Mouse (Mus musculus) kidney, postnatal 25 days (tissue): ENCODE measurements at regions not wholly inside any gene's neighbourhood (a gene's known extent, or its start where the extent isn't known, plus 50 kb on each side); places are given as distances from the start of the nearest gene placed in this dataset.
A peak's percentile ranks its signal among the peaks of the same experiment; 100 is the strongest.

Source experiments
- DNase-seq, 2 experiments: peaks; one replicate each; pipeline ENCODE4 v3.0.0; 2021; ENCODE audit warnings: mixed read lengths in 2 of 2

GRCm38 (mm10) chr4:114665684-114666083 lies 155.8 kb upstream of the Gm12830 start:
- peak; percentile 86 to 87 for DNase-seq

GRCm38 (mm10) chr4:114666238-114666978 lies 155.1 kb upstream of the Gm12830 start:
- no peak for DNase-seq

GRCm38 (mm10) chr4:114666979-114667328 lies 154.6 kb upstream of the Gm12830 start:
- DNase-seq = no peak

GRCm38 (mm10) chr4:114672096-114672720 lies 149.3 kb upstream of the Gm12830 start:
- DNase-seq = no peak

GRCm38 (mm10) chr4:114676908-114677898 lies 144.3 kb upstream of the Gm12830 start:
- no peak for DNase-seq

GRCm38 (mm10) chr4:114678053-114678941 lies 143.2 kb upstream of the Gm12830 start:
- DNase-seq = peak in 1 of 2 experiments; percentile 47

- DNase-seq = no peak
Measured at GRCm38 (mm10) chr4:114680360-114680759, 141.2 kb upstream of the Gm12830 start.

- DNase-seq = no peak
Measured at GRCm38 (mm10) chr4:114682955-114683354, 138.6 kb upstream of the Gm12830 start.

GRCm38 (mm10) chr4:114683696-114684095 lies 137.8 kb upstream of the Gm12830 start:
- no peak for DNase-seq

GRCm38 (mm10) chr4:114684844-114685382 lies 136.6 kb upstream of the Gm12830 start:
- no peak for DNase-seq

- DNase-seq = peak; percentile 40 to 57
Measured at GRCm38 (mm10) chr4:114685454-114685853, 136.1 kb upstream of the Gm12830 start.

- no peak for DNase-seq
Measured at GRCm38 (mm10) chr4:114686091-114686490, 135.4 kb upstream of the Gm12830 start.

GRCm38 (mm10) chr4:114688356-114688972 lies 133.1 kb upstream of the Gm12830 start:
- peak; percentile 40 to 58 for DNase-seq

- no peak for DNase-seq
Measured at GRCm38 (mm10) chr4:114688973-114689371, 132.6 kb upstream of the Gm12830 start.

GRCm38 (mm10) chr4:114705586-114705985 lies 115.9 kb upstream of the Gm12830 start:
- peak in 1 of 2 experiments; percentile 30 for DNase-seq

- DNase-seq = peak in 1 of 2 experiments; percentile 15
Measured at GRCm38 (mm10) chr4:114710182-114710909, 111.2 kb upstream of the Gm12830 start.

GRCm38 (mm10) chr4:114711082-114711481 lies 110.4 kb upstream of the Gm12830 start:
- DNase-seq = peak in 1 of 2 experiments; percentile 7

GRCm38 (mm10) chr4:114712005-114712665 lies 109.4 kb upstream of the Gm12830 start:
- DNase-seq = peak; percentile 65 to 84

- peak in 1 of 2 experiments; percentile 18 for DNase-seq
Measured at GRCm38 (mm10) chr4:114712921-114713527, 108.5 kb upstream of the Gm12830 start.
